Mouse (Mus musculus) stomach, embryonic 14.5 days (tissue): ENCODE results near the gene Il1r2. TPM values are rescaled to one million over a fixed set of nuclear protein-coding genes. Genes with fewer than 3 reads are reported as not detected.

Source experiments
- ATAC-seq: fragments of 200-750 bp; cut with Nextera tagmentation; 2 replicates; pipeline ENCODE4 v1.8.0; 2017; ENCODE audit warnings: low read depth, moderate TSS enrichment; ENCODE audit not compliant: insufficient number of reproducible peaks, insufficient read depth, low FRiP score
- H3K27ac ChIP-seq: fragments of 300-500 bp; sonication (generic); 2 replicates; pipeline ENCODE4 v1.5.1; 2014; ENCODE audit warnings: mild to moderate bottlenecking, low read length, moderate library complexity, mixed read lengths
- H3K27me3 ChIP-seq: fragments of 300-500 bp; sonication (generic); 2 replicates; pipeline ENCODE4 v1.6.1; 2014; ENCODE audit warnings: low read length, control low read depth, mixed read lengths; ENCODE audit not compliant: control insufficient read depth, insufficient read depth
- H3K36me3 ChIP-seq: fragments of 300-500 bp; sonication (generic); 2 replicates; pipeline ENCODE4 v1.6.1; 2014; ENCODE audit warnings: mild to moderate bottlenecking, control low read depth, low read length, moderate library complexity, mixed read lengths; ENCODE audit not compliant: control insufficient read depth, insufficient read depth
- H3K4me1 ChIP-seq: fragments of 300-500 bp; sonication (generic); 2 replicates; pipeline ENCODE4 v1.6.1; 2014; ENCODE audit warnings: low read length, control low read depth, mixed read lengths; ENCODE audit not compliant: control insufficient read depth, insufficient read depth
- H3K4me2 ChIP-seq: fragments of 300-500 bp; sonication (generic); replicated peaks from 2 replicates; pipeline ENCODE4 v1.6.1; 2014; ENCODE audit warnings: low read depth, low read length, control low read depth
- H3K4me3 ChIP-seq: fragments of 300-500 bp; sonication (generic); 2 replicates; pipeline ENCODE4 v1.5.1; 2014; ENCODE audit warnings: low read depth, low read length, control low read depth
- H3K9ac ChIP-seq: fragments of 300-500 bp; sonication (generic); replicated peaks from 2 replicates; pipeline ENCODE4 v1.6.1; 2014; ENCODE audit warnings: low read depth, mild to moderate bottlenecking, control low read depth, low read length, moderate library complexity, mixed read lengths
- H3K9me3 ChIP-seq: fragments of 300-500 bp; sonication (generic); 2 replicates; pipeline ENCODE4 v1.6.1; 2016; ENCODE audit warnings: low read depth, low read length, control low read depth; ENCODE audit not compliant: control insufficient read depth
- WGBS: fragments of 180-500 bp; shearing (Covaris S2); extraction: QIAGEN DNeasy Blood & Tissue Kit; methylation state at CpG from one replicate; pipeline ENCODE4 v1.1.7; 2014; 5-methylcytosine and 5-hydroxymethylcytosine counted together
- polyA plus RNA-seq: library from polyadenylated mRNA; unstranded; fragments of >200 nt; fragmentation: Nextera tagmentation; extraction: Ambion mirVana; gene quantifications from 2 replicates; pipeline ENCODE4 v1.2.1, GENCODE M21; 2014

Il1r2 gene
- polyA plus RNA-seq, 1 experiment from 2014 or later: 0.41 TPM

DNA sequence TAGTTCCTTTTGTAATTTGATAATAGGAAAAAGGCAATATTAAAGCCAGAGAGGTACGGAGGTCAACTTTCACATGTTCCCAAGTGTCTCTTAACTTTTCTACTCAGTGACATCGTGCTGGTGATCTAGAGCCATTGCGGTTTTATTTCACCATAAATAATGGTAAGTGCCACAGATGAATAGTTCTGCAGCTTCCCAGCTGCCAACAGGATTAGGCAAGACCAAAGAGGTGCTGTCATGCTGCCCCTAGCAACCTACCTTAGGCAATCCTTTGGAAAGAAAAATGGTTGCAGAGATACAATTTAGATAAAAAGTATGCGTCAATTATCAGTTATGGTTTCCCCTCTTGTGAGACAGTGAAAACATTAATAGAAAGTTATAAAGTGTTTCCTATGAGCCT lies 54.6 kb downstream of the Il1r2 start:
- Histone ChIP-seq H3K4me2 (no peak overlapping the region), H3K4me3 (no peak overlapping the region), H3K9me3 (no peaks in the 10 kb centered on the region), H3K27me3 (no peaks in the 10 kb centered on the region), H3K36me3 (no peaks in the 10 kb centered on the region), H3K9ac (no peak overlapping the region), H3K27ac (no peak overlapping the region), H3K4me1 (no peaks in the 10 kb centered on the region)
- WGBS: 74% methylated on average over 4 of the region's 4 CpGs
- ATAC-seq: no peak

- H3K27ac ChIP-seq: no peak overlapping the region
- H3K4me1 ChIP-seq: no peaks in the 10 kb centered on the region
- no peaks in the 10 kb centered on the region for H3K36me3 ChIP-seq
- no peak overlapping the region for H3K4me3 ChIP-seq
- WGBS: 75% methylated on average over 2 of the region's 2 CpGs
- H3K9me3 ChIP-seq: no peaks in the 10 kb centered on the region
- no peak overlapping the region for H3K9ac ChIP-seq
- H3K27me3 ChIP-seq: no peaks in the 10 kb centered on the region
- no peak overlapping the region for H3K4me2 ChIP-seq
- no peak for ATAC-seq
Measured at GRCm38 (mm10) chr1:40129321-40129720, 55.4 kb downstream of the Il1r2 start.

DNA sequence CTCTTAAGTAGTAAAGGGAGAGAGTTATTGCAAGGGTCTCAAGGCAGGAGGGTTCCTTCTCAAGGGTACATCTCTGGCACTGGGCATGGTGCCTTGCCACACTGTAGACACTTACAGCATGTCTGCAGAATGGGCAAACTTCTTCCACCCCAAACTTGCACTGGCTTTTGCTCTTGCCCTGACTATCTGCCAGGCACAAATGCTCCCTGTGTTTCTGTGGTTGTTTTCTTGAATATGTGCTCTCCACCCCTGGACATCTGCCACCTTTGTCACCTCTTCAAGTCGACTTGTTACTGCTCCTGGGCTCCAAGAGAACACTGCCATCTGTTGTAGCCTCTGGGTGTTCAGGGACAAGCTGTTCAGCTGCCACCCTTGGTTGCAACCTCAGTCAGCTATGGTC lies 57.8 kb downstream of the Il1r2 start:
- Histone ChIP-seq H3K4me2 (no peak overlapping the region), H3K9ac (no peak overlapping the region), H3K4me3 (no peak overlapping the region), H3K36me3 (no peaks in the 10 kb centered on the region), H3K4me1 (no peaks in the 10 kb centered on the region), H3K27me3 (no peaks in the 10 kb centered on the region), H3K27ac (no peak overlapping the region), H3K9me3 (no peaks in the 10 kb centered on the region)
- WGBS: 26% methylated on average over 1 of the region's 1 CpGs
- no peak for ATAC-seq

DNA sequence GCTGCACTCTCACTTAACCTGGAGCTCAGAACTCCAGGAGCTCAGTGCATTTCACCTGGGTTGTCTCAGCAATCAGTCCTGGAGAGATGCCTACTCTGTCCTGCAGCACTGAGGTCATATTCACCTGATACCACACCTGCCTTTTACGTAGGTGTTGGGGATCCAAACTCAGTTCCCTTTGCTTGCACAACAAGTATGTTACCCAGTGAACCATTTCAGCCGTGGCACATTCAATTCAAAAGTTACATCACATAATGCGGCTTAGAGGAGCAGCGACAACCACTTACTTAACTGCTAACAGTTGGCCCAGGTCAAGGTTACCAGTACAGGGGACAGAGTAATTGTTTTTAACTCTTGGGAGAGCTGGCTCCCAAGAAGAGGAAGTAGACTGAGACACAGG lies 58.8 kb downstream of the Il1r2 start:
- ATAC-seq: no peak
- 86% methylated on average over 4 of the region's 4 CpGs for WGBS

GRCm38 (mm10) chr1:40133567-40133966 lies 59.7 kb downstream of the Il1r2 start:
- WGBS: 80% methylated on average over 3 of the region's 3 CpGs
- Histone ChIP-seq H3K27ac (no peak overlapping the region), H3K27me3 (no peaks in the 10 kb centered on the region), H3K36me3 (no peaks in the 10 kb centered on the region), H3K9ac (no peak overlapping the region), H3K4me2 (no peak overlapping the region), H3K4me3 (no peak overlapping the region), H3K9me3 (no peaks in the 10 kb centered on the region), H3K4me1 (no peaks in the 10 kb centered on the region)
- ATAC-seq: no peak

More for the DNA sequence above, 58.8 kb downstream of the Il1r2 start:
- no peaks in the 10 kb centered on the region for H3K9me3 ChIP-seq
- H3K4me2 ChIP-seq: no peak overlapping the region
- no peak overlapping the region for H3K9ac ChIP-seq
- H3K4me1 ChIP-seq: no peaks in the 10 kb centered on the region
- H3K36me3 ChIP-seq: no peaks in the 10 kb centered on the region
- no peak overlapping the region for H3K27ac ChIP-seq
- H3K27me3 ChIP-seq: no peaks in the 10 kb centered on the region
- H3K4me3 ChIP-seq: no peak overlapping the region

DNA sequence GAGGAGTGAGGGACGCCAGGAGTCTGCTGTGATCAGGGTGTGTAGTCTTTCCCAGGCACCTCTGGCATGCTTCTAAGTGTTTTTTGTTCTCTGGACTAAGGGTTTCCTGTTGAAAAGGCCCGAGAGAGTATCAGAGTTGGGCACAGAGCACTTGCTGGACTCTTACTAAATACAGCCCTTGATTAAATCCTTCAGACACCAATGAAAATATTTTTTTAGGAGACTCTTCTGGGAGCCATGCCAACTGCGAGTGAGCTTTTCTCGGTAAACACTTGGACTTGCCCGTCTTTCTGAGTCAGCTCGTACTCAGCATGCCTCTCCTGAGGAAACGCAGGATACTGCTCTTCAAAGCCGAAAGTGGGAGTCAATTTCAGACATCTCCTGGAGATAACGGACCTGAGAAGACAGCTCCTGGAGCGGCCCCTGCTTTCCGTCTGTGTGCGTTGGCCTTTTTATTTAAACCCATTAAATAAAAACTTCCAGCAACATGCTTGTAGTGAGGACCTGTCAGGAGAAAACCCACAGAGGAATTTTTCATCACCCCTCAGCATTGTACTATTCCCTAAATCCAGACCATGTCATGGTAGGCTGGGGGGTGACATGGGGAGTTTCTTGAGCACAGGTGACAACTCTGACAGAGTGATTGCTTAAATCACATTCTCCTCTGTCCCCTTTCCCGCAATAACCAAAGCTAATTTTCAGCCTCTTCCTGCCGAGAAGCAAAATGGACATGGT lies 66.1 kb downstream of the Il1r2 start:
- Histone ChIP-seq H3K9me3 (no peaks in the 10 kb centered on the region), H3K27ac (peak overlapping the region; percentile 2; the same call in 1 of the 2 replicates), H3K36me3 (no peaks in the 10 kb centered on the region), H3K4me3 (no peak overlapping the region), H3K4me1 (no peaks in the 10 kb centered on the region), H3K4me2 (no peak overlapping the region), H3K27me3 (no peaks in the 10 kb centered on the region), H3K9ac (no peak overlapping the region)
- ATAC-seq: peak; percentile 61; the same call in 1 of the 2 replicates
- 39% methylated on average over 14 of the region's 14 CpGs for WGBS

- H3K27ac ChIP-seq: no peak overlapping the region
- no peaks in the 10 kb centered on the region for H3K4me1 ChIP-seq
- H3K4me2 ChIP-seq: no peak overlapping the region
- no peak overlapping the region for H3K9ac ChIP-seq
- no peaks in the 10 kb centered on the region for H3K27me3 ChIP-seq
- WGBS: 79% methylated on average over 6 of the region's 6 CpGs
- H3K4me3 ChIP-seq: no peak overlapping the region
- H3K9me3 ChIP-seq: no peaks in the 10 kb centered on the region
- H3K36me3 ChIP-seq: no peaks in the 10 kb centered on the region
- no peak for ATAC-seq
Measured at GRCm38 (mm10) chr1:40156096-40156495, 82.2 kb downstream of the Il1r2 start.

- Histone ChIP-seq H3K9me3 (no peaks in the 10 kb centered on the region), H3K36me3 (no peaks in the 10 kb centered on the region), H3K27me3 (no peaks in the 10 kb centered on the region), H3K27ac (no peak overlapping the region), H3K4me3 (no peak overlapping the region), H3K4me1 (no peaks in the 10 kb centered on the region), H3K4me2 (no peak overlapping the region), H3K9ac (no peak overlapping the region)
- WGBS: 80% methylated on average over 4 of the region's 4 CpGs
- ATAC-seq: no peak
Measured at GRCm38 (mm10) chr1:40163329-40163917, 89.5 kb downstream of the Il1r2 start.
